Mouse (Mus musculus): Measurements from ENCODE around the gene Cdr2l.

The Cdr2l gene

DNA sequence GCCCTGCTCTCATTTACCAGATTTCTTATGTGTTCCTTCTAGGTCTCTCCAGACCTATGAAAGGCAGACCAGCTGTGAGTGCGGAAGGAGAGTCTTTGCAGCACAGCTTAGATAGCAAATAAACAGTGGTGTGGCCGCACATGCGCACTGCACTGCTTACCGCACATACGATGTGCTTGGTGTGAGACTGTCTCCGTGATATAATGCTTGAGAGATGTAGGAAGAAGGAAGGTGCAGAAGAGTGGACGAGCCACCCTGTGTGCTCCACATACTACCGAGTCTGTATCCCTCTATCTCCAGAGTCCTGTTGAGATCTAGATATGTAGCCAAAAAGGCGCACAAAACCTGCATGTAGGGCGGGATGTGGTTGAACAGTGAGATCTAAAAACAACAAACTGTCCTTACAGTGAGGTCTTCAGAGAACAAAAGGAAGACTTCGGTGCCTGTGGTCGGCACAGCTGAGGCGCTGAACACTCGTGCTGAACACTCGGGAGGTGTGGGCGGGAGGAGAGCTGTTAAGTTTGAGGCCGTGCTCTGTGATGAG, 25.2 kb downstream of the Cdr2l start:
- DNase-seq (ENCODE audit: low read depth, low spot score) = no peak

GRCm38 (mm10) chr11:115408266-115408920, 26.7 kb downstream of the Cdr2l start:
- DNase-seq (ENCODE audit: low read depth, low spot score) = no peak

- DNase-seq (ENCODE audit: low read depth, low spot score) = no peak
Observed at GRCm38 (mm10) chr11:115409556-115409955, 27.8 kb downstream of the Cdr2l start.

DNA sequence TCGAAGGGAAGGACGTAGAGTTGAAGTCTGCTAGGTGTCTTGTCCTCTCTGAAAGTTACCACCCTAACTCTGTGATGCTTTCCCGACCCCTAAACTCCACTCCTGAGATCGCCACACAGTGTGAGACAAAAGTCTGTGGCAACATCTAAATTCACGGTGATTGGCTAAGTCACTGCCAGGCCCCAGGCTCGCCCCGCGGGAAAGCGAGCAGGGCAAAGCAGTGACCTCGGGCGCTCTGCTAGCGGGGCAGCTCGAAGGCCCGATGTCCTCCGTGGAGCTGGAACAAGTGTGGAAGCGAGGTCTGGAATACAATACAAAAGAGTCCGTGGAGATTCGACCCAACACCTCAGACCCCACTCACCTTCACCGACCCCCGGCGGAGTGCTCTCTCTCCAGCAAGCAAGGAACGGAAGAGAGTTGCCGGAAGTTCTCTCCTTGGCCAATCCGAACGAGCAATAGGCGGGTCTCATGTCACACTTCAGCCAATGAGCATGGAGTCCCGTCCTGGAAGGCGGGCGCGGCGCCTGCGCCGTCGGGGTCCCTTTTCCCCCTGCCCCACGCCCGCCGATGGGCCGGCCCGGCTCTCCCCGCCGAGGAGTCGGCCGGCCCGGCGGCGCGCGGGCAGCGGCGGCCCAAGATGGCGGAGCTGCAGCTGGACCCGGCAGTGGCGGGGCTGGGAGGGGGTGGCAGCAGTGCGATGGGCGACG, 38.0 kb downstream of the Cdr2l start, which contains the start of the genes Atp5h and Kctd2:
Gene Atp5h (minus strand): TSS at position 432 of the 707 bp plus-strand sequence.
Gene Kctd2 (plus strand): TSS at position 598 of the 707 bp plus-strand sequence.
- peak; percentile 97 for DNase-seq (ENCODE audit: low read depth, low spot score)

- DNase-seq (ENCODE audit: low read depth, low spot score) = no peak
Observed at GRCm38 (mm10) chr11:115420336-115421190, 38.8 kb downstream of the Cdr2l start.

DNA sequence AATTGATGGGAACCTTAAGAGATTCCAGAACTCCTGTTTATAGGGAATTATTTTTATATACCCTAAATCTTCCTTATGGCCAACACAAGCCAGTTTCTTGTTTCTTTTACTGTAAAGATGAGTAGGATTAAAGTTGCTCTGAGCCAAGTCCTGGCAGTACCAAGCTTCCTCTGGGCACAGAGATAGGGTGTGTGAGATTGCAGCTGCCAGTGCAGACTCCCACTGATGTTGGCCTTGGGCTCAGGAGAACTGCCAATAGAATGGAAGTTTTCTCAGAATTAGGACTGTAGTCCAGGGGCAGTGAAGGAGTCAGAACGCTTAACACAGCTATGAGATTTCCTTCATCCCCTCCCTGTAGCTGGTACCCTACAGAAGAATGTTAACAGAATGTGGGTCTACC, 39.6 kb downstream of the Cdr2l start:
- DNase-seq (ENCODE audit: low read depth, low spot score) = no peak

- DNase-seq (ENCODE audit: low read depth, low spot score) = no peak
Observed at GRCm38 (mm10) chr11:115421972-115422371, 40.3 kb downstream of the Cdr2l start.

GRCm38 (mm10) chr11:115423091-115423490, 41.4 kb downstream of the Cdr2l start:
- no peak for DNase-seq (ENCODE audit: low read depth, low spot score)

GRCm38 (mm10) chr11:115424666-115425065, 43.0 kb downstream of the Cdr2l start:
- DNase-seq (ENCODE audit: low read depth, low spot score) = no peak

GRCm38 (mm10) chr11:115425671-115426070, 44.0 kb downstream of the Cdr2l start:
- DNase-seq (ENCODE audit: low read depth, low spot score) = no peak

- DNase-seq (ENCODE audit: low read depth, low spot score) = peak; percentile 92
Observed at GRCm38 (mm10) chr11:115427482-115428331, 46.0 kb downstream of the Cdr2l start.

- DNase-seq (ENCODE audit: low read depth, low spot score) = no peak
Observed at GRCm38 (mm10) chr11:115429307-115429706, 47.6 kb downstream of the Cdr2l start.

GRCm38 (mm10) chr11:115430561-115430960, 48.8 kb downstream of the Cdr2l start:
- no peak for DNase-seq (ENCODE audit: low read depth, low spot score)

- no peak for DNase-seq (ENCODE audit: low read depth, low spot score)
Observed at GRCm38 (mm10) chr11:115432814-115433213, 51.1 kb downstream of the Cdr2l start.

DNA sequence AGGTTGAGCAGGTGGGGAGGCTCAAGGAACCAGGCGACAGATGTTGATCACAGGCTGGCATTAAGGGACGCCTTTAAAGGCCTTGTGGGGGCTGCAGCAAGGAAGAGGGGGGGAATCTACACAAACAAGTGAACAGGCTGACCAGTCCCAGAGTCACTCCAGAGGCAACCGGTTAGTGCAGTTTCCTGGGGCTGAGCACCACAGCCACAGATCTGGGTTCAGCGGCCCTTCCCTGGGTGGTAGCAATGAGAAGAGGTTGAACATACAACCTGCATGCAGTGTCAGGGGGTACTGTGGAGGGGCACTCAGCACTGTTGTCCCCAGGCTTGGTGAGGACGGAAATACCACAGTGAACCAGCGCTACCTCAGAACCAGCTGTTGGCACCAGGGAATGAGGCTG, 51.6 kb downstream of the Cdr2l start:
- no peak for DNase-seq (ENCODE audit: low read depth, low spot score)

DNA sequence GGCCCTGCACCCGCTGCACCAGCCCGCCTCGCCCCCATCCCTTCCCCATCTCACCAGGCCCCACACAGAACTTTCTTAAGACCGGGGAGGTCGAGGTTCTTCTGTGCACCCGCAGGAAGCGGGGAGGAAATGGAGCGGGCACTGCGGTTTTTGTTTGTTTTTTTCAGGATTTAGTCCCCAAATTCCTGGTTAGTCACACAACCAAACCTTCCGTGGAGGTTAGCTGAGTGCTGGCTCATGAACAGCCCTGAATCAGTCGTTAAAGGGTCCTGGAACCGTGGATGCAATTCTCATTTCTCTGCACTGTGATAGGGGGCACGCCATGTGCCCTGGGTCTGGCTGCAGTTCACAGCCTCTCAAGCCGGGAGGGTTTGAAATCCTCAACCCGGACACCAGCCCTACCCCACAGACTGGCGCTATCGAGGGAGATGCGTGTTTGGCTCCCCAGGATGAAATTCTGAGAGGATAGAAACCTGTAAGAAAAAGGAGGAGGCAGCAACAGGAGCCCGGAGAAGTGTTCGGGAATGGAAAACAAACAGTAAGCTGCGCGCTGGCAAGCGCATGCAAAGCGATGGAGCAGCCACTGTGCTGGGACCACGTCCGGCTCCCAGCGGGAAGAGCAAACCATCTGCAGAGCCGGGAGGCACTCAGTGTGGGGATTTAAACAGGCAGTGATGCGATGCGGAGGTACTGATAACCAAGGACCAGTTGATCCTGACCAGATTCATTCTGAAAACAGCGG, 54.1 kb downstream of the Cdr2l start:
- DNase-seq (ENCODE audit: low read depth, low spot score) = peak; percentile 50

DNA sequence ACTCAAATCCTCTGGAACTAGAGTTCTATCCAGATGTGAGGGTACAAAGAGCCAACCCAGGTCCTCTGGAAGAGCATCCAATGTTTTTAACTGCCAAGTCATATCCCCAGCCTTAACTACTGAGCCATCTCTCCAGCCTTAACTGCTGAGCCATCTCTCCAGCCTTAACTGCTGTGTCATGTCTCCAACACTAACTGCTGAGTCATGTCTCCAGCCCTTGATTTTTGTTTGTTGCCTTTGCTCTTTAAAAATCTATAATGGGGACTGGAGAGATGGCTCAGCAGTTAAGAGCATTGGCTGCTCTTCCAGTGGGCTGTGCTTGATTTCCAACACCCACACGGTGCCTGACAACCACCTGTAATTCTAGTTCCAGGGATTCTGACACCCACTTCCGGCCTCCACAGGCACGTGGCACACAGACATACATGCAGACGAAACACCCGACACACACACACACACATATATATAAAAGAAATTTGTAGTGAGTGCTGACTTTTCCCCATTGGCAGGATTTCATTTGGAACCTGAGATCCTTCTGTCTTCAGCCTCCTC, 55.9 kb downstream of the Cdr2l start:
- DNase-seq (ENCODE audit: low read depth, low spot score) = no peak

GRCm38 (mm10) chr11:115439326-115439725, 57.6 kb downstream of the Cdr2l start:
- no peak for DNase-seq (ENCODE audit: low read depth, low spot score)

- DNase-seq (ENCODE audit: low read depth, low spot score) = peak; percentile 66
Observed at GRCm38 (mm10) chr11:115439906-115440595, 58.3 kb downstream of the Cdr2l start, which contains the start of gene Trim80. Gene Trim80, plus strand, starts transcription at chr11:115440545.
